Mouse (Mus musculus) granulocyte monocyte progenitor cell, adult 5-6 weeks (primary cell): ENCODE results near the gene Arxes2. TPM values are rescaled to one million over a fixed set of nuclear protein-coding genes. Genes with fewer than 3 reads are reported as not detected.
A peak's percentile ranks its signal among the peaks of the same experiment; 100 is the strongest.

Experiments used
- ATAC-seq: replicated peaks from 2 replicates; pipeline ENCODE4 v1.8.0; 2016; ENCODE audit warnings: mild to moderate bottlenecking, moderate TSS enrichment, inconsistent platforms; ENCODE audit not compliant: poor library complexity, severe bottlenecking
- total RNA-seq, 2 experiments: library from RNA; stranded (forward) in 1 of 2; stranded (reverse) in 1 of 2; fragments of 200-712, 200-1000 nt in 1 of 2; fragments of >200 nt in 1 of 2; fragmentation: Nextera tagmentation in 1 of 2; gene quantifications; 2 replicates each; pipeline ENCODE4 v1.2.3; 2014 to 2017

Gene Arxes2
- total RNA-seq, 2 experiments from 2014 or later: 0.41 to 3.1 TPM

DNA sequence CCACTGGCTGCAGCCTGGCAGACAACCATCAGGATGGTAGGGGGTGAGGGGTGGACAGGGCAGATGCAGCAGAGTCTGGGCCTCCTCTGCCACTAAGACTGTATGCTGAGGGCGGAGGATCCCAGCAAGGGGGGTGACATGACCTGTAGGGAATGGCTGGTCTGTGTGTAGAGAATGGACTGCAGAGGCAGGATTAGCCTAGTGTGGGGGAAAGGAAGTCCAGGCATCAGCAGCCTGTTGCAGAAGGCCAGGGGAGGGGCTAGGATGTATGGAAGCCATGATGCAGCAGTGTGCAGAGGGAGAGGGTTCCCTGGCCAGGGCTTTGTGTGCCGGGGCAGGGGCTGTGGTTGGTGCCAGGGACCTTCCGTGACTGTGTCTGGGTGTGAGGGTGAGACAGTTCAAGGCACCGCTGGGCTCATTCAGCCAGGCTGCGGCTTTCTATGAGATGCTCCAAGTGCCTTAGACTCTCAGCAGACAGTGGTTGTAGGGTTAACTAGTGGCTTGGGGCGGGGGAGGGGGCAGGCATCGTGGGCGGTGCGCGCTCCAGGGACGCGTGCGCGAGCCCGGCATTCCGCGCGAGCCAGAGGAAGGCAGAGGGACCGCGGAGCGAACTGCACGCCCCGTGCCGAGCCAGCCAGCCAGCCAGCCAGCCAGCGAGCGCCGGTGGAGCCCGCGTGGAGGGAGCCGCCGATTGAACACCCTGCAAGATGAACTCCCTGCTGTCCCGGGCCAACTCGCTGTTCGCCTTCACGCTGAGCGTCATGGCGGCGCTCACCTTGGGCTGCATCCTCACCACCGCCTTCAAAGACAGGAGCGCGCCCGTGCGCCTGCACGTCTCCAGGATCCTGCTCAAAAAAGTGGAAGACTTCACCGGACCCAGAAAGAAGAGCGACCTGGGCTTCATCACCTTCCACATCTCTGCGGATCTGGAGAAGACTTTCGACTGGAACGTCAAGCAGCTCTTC, 39.5 kb downstream of the Arxes2 start, which contains the start of gene Arxes1:
Gene Arxes1, plus strand, starts transcription at position 569 of the 965 bp plus-strand sequence.
- ATAC-seq: peak; percentile 59

- no peak for ATAC-seq
Observed at GRCm38 (mm10) chrX:136043726-136044125, 50.1 kb downstream of the Arxes2 start.

Other genes with a start within 250 kb of the Arxes2 start
- 18.9 and 28.2 TPM in 2 replicates for gene Bhlhb9, start 196.2 kb upstream of the Arxes2 start, total RNA-seq (2014; fragmentation: Nextera tagmentation)
- 28.9 and 29.3 TPM in 2 replicates for gene Bhlhb9, start 196.2 kb upstream of the Arxes2 start, total RNA-seq (2017)
- 2.8 TPM in 1 of 2 replicates, not detected in the other for gene Gprasp2, start 154.8 kb upstream of the Arxes2 start, total RNA-seq (2014; fragmentation: Nextera tagmentation)
- gene Gprasp2, start 154.8 kb upstream of the Arxes2 start, total RNA-seq (2017): 2.5 and 3.1 TPM in 2 replicates
- gene Arxes1, start 39.5 kb downstream of the Arxes2 start, total RNA-seq (2014; fragmentation: Nextera tagmentation): not detected in 2 replicates
- not detected in 2 replicates for gene Arxes1, start 39.5 kb downstream of the Arxes2 start, total RNA-seq (2017)
- gene Bex2, start 74.4 kb downstream of the Arxes2 start, total RNA-seq (2014; fragmentation: Nextera tagmentation): not detected in 2 replicates
- gene Bex2, start 74.4 kb downstream of the Arxes2 start, total RNA-seq (2017): 1.1 and 1.5 TPM in 2 replicates
- not detected in 2 replicates for gene Nxf3, start 91.4 kb downstream of the Arxes2 start, total RNA-seq (2014; fragmentation: Nextera tagmentation)
- gene Nxf3, start 91.4 kb downstream of the Arxes2 start, total RNA-seq (2017): not detected in 2 replicates
- gene Bex4, start 145.2 kb downstream of the Arxes2 start, total RNA-seq (2014; fragmentation: Nextera tagmentation): 3.2 TPM in 1 of 2 replicates, not detected in the other
- gene Bex4, start 145.2 kb downstream of the Arxes2 start, total RNA-seq (2017): 4.7 TPM in 1 of 2 replicates, not detected in the other
- gene Tceal8, start 178.5 kb downstream of the Arxes2 start, total RNA-seq (2014; fragmentation: Nextera tagmentation): 47.6 and 82.8 TPM in 2 replicates
- 133 and 145 TPM in 2 replicates for gene Tceal8, start 178.5 kb downstream of the Arxes2 start, total RNA-seq (2017)
- not detected in 2 replicates for gene Tceal5, start 210.1 kb downstream of the Arxes2 start, total RNA-seq (2014; fragmentation: Nextera tagmentation)
- not detected in 2 replicates for gene Tceal5, start 210.1 kb downstream of the Arxes2 start, total RNA-seq (2017)
- gene Tceal7, start 221.0 kb downstream of the Arxes2 start, total RNA-seq (2014; fragmentation: Nextera tagmentation): not detected in 2 replicates
- not detected in 2 replicates for gene Tceal7, start 221.0 kb downstream of the Arxes2 start, total RNA-seq (2017)
- 1.8 TPM in 1 of 2 replicates, not detected in the other for gene Bex1, start 221.7 kb downstream of the Arxes2 start, total RNA-seq (2014; fragmentation: Nextera tagmentation)
- 2.0 TPM in 1 of 2 replicates, not detected in the other for gene Bex1, start 221.7 kb downstream of the Arxes2 start, total RNA-seq (2017)